Mouse (Mus musculus): Measurements from ENCODE around the gene Pde4a. TPM values are rescaled to one million over a fixed set of nuclear protein-coding genes. Genes with fewer than 3 reads are reported as not detected.

Pde4a gene
- total and polyA plus RNA-seq, 3 experiments: 1.7 to 7.6 (median 4.8) TPM

DNA sequence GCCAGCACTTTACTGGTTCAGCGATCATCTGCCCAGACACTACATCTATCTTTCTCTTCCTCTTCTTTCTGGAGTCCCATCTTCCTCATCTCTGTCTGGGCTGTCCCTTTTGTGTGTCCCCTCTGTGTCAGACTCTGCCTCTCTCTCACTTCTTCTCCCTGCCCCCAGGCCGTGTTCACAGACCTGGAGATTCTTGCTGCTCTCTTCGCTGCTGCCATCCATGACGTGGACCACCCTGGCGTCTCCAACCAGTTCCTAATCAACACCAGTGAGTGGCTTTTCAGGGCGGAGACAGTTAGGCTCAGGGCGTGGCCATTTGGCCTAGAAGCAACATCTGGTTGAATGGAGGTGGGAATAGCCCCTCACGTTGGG, 38.6 kb downstream of the Pde4a start:
- Histone ChIP-seq H3K9me3 (replicated peaks; ENCODE audit: low read length) (no peaks in the 10 kb centered on the region), H3K27ac (ENCODE audit: insufficient read depth, low read depth) (peak overlapping the region; percentile 78), H3K36me3 (replicated peaks in 1 of 2; ENCODE audit: control insufficient read depth in 1 of 2, insufficient read depth in 1 of 2, low read length in 1 of 2) (peaks cover 48 to 70% of the 10 kb centered on the region in 2 experiments), H3K4me2 (ENCODE audit: insufficient read depth, low read depth, poor library complexity, severe bottlenecking) (peak overlapping the region; percentile 5; the same call in 1 of the 2 replicates), H3K9ac (ENCODE audit: insufficient read depth, low read depth) (no peak overlapping the region), H3K27me3 (replicated peaks) (no peaks in the 10 kb centered on the region), H3K4me3 (replicated peaks in 1 of 3; ENCODE audit: low read depth in 2 of 3, low read length in 2 of 3, poor library complexity in 1 of 3) (peak overlapping the region in 1 of 3 experiments; percentile 34), H3K4me1 (ENCODE audit: control insufficient read depth in 1 of 2, insufficient read depth in 2 of 2) (peaks cover 18 to 66% of the 10 kb centered on the region in 2 experiments), H3K79me2 (replicated peaks; ENCODE audit: control insufficient read depth, extremely low read depth, insufficient read depth, poor library complexity, severe bottlenecking) (no peaks in the 10 kb centered on the region)
- in situ Hi-C loops (cut with MboI; ENCODE audit: low pct_ligation_motif_present, low pct_unique_long_range_greater_than_20kb, low sequenced_read_pairs): no loop called here
- DNase-seq (ENCODE audit: extremely low read depth): peak; percentile 89
- dilution Hi-C loops (cut with MboI; ENCODE audit: extremely low pct_ligation_motif_present, extremely low pct_unique_long_range_greater_than_20kb, low sequenced_read_pairs): no loop called here
- TF ChIP-seq EP300 (IDR thresholded peaks at IDR 0.05; ENCODE audit: low read length): peak; percentile 29; the same call in 1 of the 2 replicates
- no peak for TF ChIP-seq POLR2A (IDR thresholded peaks at IDR 0.05; ENCODE audit: low read depth, low read length)
- TF ChIP-seq ETS1 (conservative IDR thresholded peaks at IDR 0.05; ENCODE audit: low read depth, low read length): 0 out of 2 replicates have a peak, but pooled peaks have one; percentile 35
- no peak for TF ChIP-seq E2F4 (IDR thresholded peaks at IDR 0.05; ENCODE audit: insufficient replicate concordance, low read depth, low read length)
- 0 out of 2 replicates have a peak, but pooled peaks have one; percentile 20 for TF ChIP-seq MYC (IDR thresholded peaks at IDR 0.05; ENCODE audit: low read depth, low read length)
- TF ChIP-seq USF2 (conservative IDR thresholded peaks at IDR 0.05; ENCODE audit: low read depth, low read length): no peak
- TF ChIP-seq IRF4 (IDR thresholded peaks at IDR 0.05; ENCODE audit: low read depth, low read length): peak; percentile 31; the same call in 1 of the 2 replicates
- TF ChIP-seq PAX5 (IDR thresholded peaks at IDR 0.05; ENCODE audit: low read length): peak; percentile 71; the same call in 1 of the 2 replicates
- peak; percentile 27; the same call in 1 of the 2 replicates for TF ChIP-seq BHLHE40 (IDR thresholded peaks at IDR 0.05; ENCODE audit: low read depth, low read length)
- no peak for TF ChIP-seq POLR2AphosphoS2 (IDR thresholded peaks at IDR 0.05; ENCODE audit: low read depth, low read length)

DNA sequence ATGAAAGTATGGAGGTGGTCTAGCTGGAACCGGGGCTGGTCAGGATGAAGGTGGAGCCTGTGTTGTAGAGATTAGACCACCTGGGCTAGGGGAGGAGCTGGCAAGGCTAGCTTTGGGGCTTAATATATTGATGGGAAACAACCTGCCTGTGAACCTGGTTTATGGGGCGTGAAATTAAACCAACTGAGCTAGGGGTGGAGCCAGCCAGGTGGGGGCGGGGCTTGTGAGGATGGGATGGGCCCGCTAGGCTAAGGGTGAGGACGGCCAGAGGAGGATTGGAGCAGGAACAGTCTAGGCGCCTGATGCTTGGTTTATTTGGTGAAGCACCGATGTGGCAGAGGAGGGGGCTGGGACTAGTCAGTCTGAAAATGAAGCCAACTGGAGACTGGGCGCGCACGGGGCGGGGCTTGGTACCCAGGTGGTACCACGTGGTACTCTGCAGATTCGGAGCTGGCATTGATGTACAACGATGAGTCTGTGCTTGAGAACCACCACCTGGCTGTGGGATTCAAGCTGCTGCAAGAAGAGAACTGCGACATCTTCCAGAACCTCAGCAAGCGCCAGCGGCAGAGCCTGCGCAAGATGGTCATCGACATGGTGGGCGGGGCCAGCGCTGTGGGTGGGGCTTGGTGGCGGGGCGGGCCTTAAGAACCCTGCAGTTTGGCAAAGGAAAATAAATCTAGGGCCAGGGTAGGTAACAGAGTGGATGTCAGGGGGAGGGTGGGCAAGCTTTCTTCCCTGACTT, 39.2 kb downstream of the Pde4a start:
- in situ Hi-C loops (cut with MboI; ENCODE audit: low pct_ligation_motif_present, low pct_unique_long_range_greater_than_20kb, low sequenced_read_pairs) (no loop called here), dilution Hi-C loops (cut with MboI; ENCODE audit: extremely low pct_ligation_motif_present, extremely low pct_unique_long_range_greater_than_20kb, low sequenced_read_pairs) (no loop called here)
- Histone ChIP-seq H3K27me3 (replicated peaks) (no peaks in the 10 kb centered on the region), H3K9me3 (replicated peaks; ENCODE audit: low read length) (no peaks in the 10 kb centered on the region), H3K4me2 (ENCODE audit: insufficient read depth, low read depth, poor library complexity, severe bottlenecking) (peak overlapping the region; percentile 5; the same call in 1 of the 2 replicates), H3K79me2 (replicated peaks; ENCODE audit: control insufficient read depth, extremely low read depth, insufficient read depth, poor library complexity, severe bottlenecking) (no peaks in the 10 kb centered on the region), H3K9ac (ENCODE audit: insufficient read depth, low read depth) (no peak overlapping the region), H3K36me3 (replicated peaks in 1 of 2; ENCODE audit: control insufficient read depth in 1 of 2, insufficient read depth in 1 of 2, low read length in 1 of 2) (peaks cover 45 to 73% of the 10 kb centered on the region in 2 experiments), H3K4me3 (replicated peaks in 1 of 3; ENCODE audit: low read depth in 2 of 3, low read length in 2 of 3, poor library complexity in 1 of 3) (peak overlapping the region in 1 of 3 experiments; percentile 34), H3K27ac (ENCODE audit: insufficient read depth, low read depth) (peak overlapping the region; percentile 78), H3K4me1 (ENCODE audit: control insufficient read depth in 1 of 2, insufficient read depth in 2 of 2) (peaks cover 18 to 60% of the 10 kb centered on the region in 2 experiments)
- peak; percentile 58 for DNase-seq (ENCODE audit: extremely low read depth)
- TF ChIP-seq ZMIZ1 (IDR thresholded peaks at IDR 0.05; ENCODE audit: low read depth, low read length) (no peak), MAX (IDR thresholded peaks at IDR 0.05; ENCODE audit: low read length) (no peak), ZKSCAN1 (IDR thresholded peaks at IDR 0.05; ENCODE audit: borderline replicate concordance, low read depth, low read length) (no peak), HCFC1 (IDR thresholded peaks at IDR 0.05; ENCODE audit: low read depth, low read length) (no peak), RCOR1 (conservative IDR thresholded peaks at IDR 0.05; ENCODE audit: low read depth, low read length) (no peak), SMC3 (IDR thresholded peaks at IDR 0.05; ENCODE audit: low read depth, low read length) (no peak), EP300 (IDR thresholded peaks at IDR 0.05; ENCODE audit: low read length) (no peak), USF2 (conservative IDR thresholded peaks at IDR 0.05; ENCODE audit: low read depth, low read length) (no peak), TBP (conservative IDR thresholded peaks at IDR 0.05; ENCODE audit: low read depth, low read length) (no peak)

All from CH12.LX (cell line).